Mouse (Mus musculus) liver, embryonic 14.5 days (tissue): ENCODE measurements around the gene Cdk19. TPM values are rescaled to one million over a fixed set of nuclear protein-coding genes. Genes with fewer than 3 reads are reported as not detected.
"Not testable (repeated sequence)": the region's sequence is repeated elsewhere in the genome, so short reads cannot be mapped to it uniquely, and the experiment has no call there.

Experiments
- ATAC-seq: fragments of 200-750 bp; cut with Nextera tagmentation; 2 replicates; pipeline ENCODE4 v1.8.0; 2017; ENCODE audit warnings: moderate number of reproducible peaks, mild to moderate bottlenecking, moderate library complexity; ENCODE audit not compliant: insufficient read depth
- DNase-seq, 3 experiments: peaks; one replicate each; pipeline ENCODE4 v3.0.0-alpha.2; 2012 to 2013; ENCODE audit warnings: low read depth in 3 of 3, low spot score in 3 of 3
- H3K27ac ChIP-seq: fragments of 300-500 bp; sonication (generic); 2 replicates; pipeline ENCODE4 v1.5.1; 2014; ENCODE audit warnings: moderate library complexity, mild to moderate bottlenecking, control low read depth, inconsistent platforms
- H3K27me3 ChIP-seq: fragments of 300-500 bp; sonication (generic); 2 replicates; pipeline ENCODE4 v1.6.1; 2014; ENCODE audit warnings: mild to moderate bottlenecking, low read length, moderate library complexity; ENCODE audit not compliant: control insufficient read depth, insufficient read depth
- H3K36me3 ChIP-seq: fragments of 300-500 bp; sonication (generic); replicated peaks from 2 replicates; pipeline ENCODE4 v1.6.1; 2014; ENCODE audit warnings: low read depth; ENCODE audit not compliant: control insufficient read depth, insufficient read depth
- H3K4me1 ChIP-seq, 2 experiments: fragments of 200-500 bp in 1 of 2; fragments of 300-500 bp in 1 of 2; sonication (generic) in 1 of 2; replicated peaks; 2 replicates each; pipeline ENCODE4 v1.6.1; 2012 to 2014; ENCODE audit warnings: antibody characterized with exemption in 1 of 2, inconsistent platforms in 1 of 2, low read length in 1 of 2; ENCODE audit not compliant: control insufficient read depth in 2 of 2, insufficient read depth in 2 of 2
- H3K4me2 ChIP-seq: fragments of 300-500 bp; sonication (generic); 2 replicates; pipeline ENCODE4 v1.6.1; 2014; ENCODE audit warnings: low read depth, mild to moderate bottlenecking, control low read depth, moderate library complexity
- H3K4me3 ChIP-seq, 2 experiments: fragments of 200-500 bp in 1 of 2; fragments of 300-500 bp in 1 of 2; sonication (generic) in 1 of 2; 2 replicates each; pipeline ENCODE4 v1.5.1; 2012 to 2014; ENCODE audit warnings: low read depth in 2 of 2, low read length in 2 of 2, mild to moderate bottlenecking in 2 of 2, control low read depth in 1 of 2, inconsistent platforms in 1 of 2, moderate library complexity in 1 of 2; ENCODE audit not compliant: insufficient read depth in 1 of 2
- H3K9ac ChIP-seq: fragments of 300-500 bp; sonication (generic); replicated peaks from 2 replicates; pipeline ENCODE4 v1.6.1; 2014; ENCODE audit warnings: mild to moderate bottlenecking, control low read depth, moderate library complexity
- H3K9me3 ChIP-seq: fragments of 300-500 bp; sonication (generic); 2 replicates; pipeline ENCODE4 v1.6.1; 2016; ENCODE audit warnings: low read length, mixed read lengths; ENCODE audit not compliant: control insufficient read depth
- CTCF ChIP-seq: IDR thresholded peaks from 2 replicates; pipeline ENCODE4 v1.5.1; 2016; ENCODE audit warnings: antibody characterized with exemption, low read depth, control low read depth
- EP300 ChIP-seq: IDR thresholded peaks from 2 replicates; pipeline ENCODE4 v1.6.1; 2016; ENCODE audit warnings: antibody characterized with exemption, low read depth
- WGBS: fragments of 180-500 bp; shearing (Covaris S2); extraction: QIAGEN DNeasy Blood & Tissue Kit; methylation state at CpG from one replicate; pipeline ENCODE4 v1.1.7; 2014; ENCODE audit not compliant: insufficient replicate concordance; 5-methylcytosine and 5-hydroxymethylcytosine counted together
- polyA plus RNA-seq, 2 experiments: library from polyadenylated mRNA; depleted of rRNA in 1 of 2; stranded (reverse) in 1 of 2; unstranded in 1 of 2; fragments of >200 nt; fragmentation: Nextera tagmentation in 1 of 2; extraction: Ambion mirVana in 1 of 2; gene quantifications; 2 replicates each; pipeline versions ENCODE4 v1.2.1 to v1.2.3; 2012 to 2014

Cdk19 gene
- polyA plus RNA-seq, 2 experiments = 3.1 TPM

DNA sequence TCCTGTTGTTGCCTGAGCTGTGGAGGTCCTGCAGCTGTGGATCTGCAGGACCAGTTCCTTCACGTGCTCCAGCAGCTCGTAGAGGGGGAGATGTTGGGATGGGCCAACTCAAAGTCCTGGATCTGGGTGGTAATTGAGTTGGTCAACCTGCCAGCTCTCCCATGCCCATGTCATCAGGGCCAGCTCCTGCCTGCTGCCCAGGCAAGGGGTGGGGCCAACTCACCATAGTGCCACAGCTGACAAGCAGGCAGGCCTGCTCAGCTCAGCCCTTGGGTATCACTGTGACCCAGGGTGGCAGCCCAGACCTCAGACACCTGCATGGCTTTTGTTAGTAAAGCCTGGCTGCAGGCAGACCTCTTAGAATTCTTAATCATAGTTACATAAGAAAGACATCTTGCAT, 81.3 kb downstream of the Cdk19 start:
- 72% methylated on average over 2 of the region's 2 CpGs for WGBS
- DNase-seq (no peak), ATAC-seq (no peak)
- Histone ChIP-seq H3K9me3 (no peaks in the 10 kb centered on the region), H3K4me1 (no peaks in the 10 kb centered on the region; a peak in 2 of 4 replicates), H3K9ac (no peak overlapping the region), H3K27ac (no peak overlapping the region), H3K27me3 (no peaks in the 10 kb centered on the region), H3K36me3 (no peaks in the 10 kb centered on the region), H3K4me2 (no peak overlapping the region), H3K4me3 (no peak overlapping the region)
- TF ChIP-seq CTCF = no peak
- TF ChIP-seq EP300 = no peak

DNA sequence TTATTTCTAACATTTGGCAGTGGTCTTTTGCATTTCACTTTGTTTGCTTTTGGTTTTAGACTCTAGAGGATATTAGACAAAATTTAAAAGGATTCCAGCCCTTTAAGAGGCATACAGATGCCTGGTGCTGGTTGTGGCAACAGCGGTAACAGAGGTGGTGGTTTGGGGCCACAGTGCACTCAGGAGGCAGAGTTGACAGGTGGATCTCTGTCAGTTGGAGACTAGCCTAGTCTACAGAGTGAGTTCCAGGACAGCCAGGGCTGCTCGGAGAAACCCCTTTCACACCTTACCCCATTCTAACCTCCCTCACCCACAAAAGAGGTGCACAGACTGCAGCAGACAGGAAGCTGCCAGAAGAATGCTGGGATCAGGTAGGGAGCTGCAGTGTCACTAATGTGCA, 82.4 kb downstream of the Cdk19 start:
- TF ChIP-seq CTCF (no peak), EP300 (no peak)
- Histone ChIP-seq H3K4me1 (no peaks in the 10 kb centered on the region; a peak in 2 of 4 replicates), H3K27me3 (no peaks in the 10 kb centered on the region), H3K9me3 (no peaks in the 10 kb centered on the region), H3K4me3 (no peak overlapping the region), H3K9ac (no peak overlapping the region), H3K27ac (no peak overlapping the region), H3K4me2 (no peak overlapping the region), H3K36me3 (no peaks in the 10 kb centered on the region)
- WGBS = 52% methylated on average over 2 of the region's 2 CpGs
- no peak for ATAC-seq
- DNase-seq = no peak

DNA sequence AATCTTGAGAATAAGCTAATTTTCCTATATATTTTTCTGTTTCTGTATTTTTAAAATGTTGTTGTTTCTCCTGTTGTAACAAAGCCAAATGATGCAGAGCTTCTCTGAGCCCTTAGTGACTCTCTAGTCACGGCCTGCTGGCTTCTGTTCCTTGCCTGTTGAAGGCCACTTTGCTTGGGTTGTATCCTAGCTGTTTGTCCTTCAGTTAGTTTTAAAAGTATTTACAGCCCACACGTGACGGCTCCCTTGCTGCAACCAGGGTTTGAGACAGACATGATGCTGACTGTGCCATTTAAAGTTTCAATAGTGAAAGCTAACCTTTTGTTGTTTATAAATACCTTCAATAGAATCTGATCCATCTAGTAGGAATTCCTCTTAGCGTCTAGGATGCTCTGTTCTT, 83.3 kb downstream of the Cdk19 start:
- ATAC-seq (no peak), DNase-seq (no peak)
- 55% methylated on average over 4 of the region's 4 CpGs for WGBS
- no peaks in the 10 kb centered on the region for H3K36me3 ChIP-seq
- H3K4me3 ChIP-seq = no peak overlapping the region
- H3K27me3 ChIP-seq = no peaks in the 10 kb centered on the region
- no peak overlapping the region for H3K9ac ChIP-seq
- H3K4me1 ChIP-seq = no peaks in the 10 kb centered on the region; a peak in 2 of 4 replicates
- H3K27ac ChIP-seq = no peak overlapping the region
- H3K4me2 ChIP-seq = no peak overlapping the region
- H3K9me3 ChIP-seq = no peaks in the 10 kb centered on the region
- TF ChIP-seq CTCF = no peak
- no peak for TF ChIP-seq EP300

DNA sequence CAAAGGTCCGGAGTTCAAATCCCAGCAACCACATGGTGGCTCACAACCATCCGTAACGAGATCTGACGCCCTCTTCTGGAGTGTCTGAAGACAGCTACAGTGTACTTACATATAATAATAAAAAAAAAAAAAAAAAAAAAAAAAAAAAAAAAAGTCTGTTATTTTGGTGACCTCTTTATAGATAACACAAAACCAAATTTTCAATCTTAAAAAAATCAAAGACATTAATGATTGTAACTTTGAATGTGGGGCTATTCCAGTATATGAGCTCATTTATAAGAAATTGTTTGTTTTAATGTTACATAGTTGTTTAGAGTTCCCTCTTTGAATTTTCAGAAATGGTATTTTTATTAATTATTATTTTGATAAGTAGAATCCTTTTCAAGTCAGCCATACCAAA, 85.1 kb downstream of the Cdk19 start:
- DNase-seq, H3K27me3 ChIP-seq, H3K36me3 ChIP-seq, H3K4me1 ChIP-seq, H3K9me3 ChIP-seq, H3K4me3 ChIP-seq, H3K9ac ChIP-seq, ATAC-seq, H3K4me2 ChIP-seq, H3K27ac ChIP-seq: not testable (repeated sequence)
- WGBS = 83% methylated on average over 3 of the region's 4 CpGs

DNA sequence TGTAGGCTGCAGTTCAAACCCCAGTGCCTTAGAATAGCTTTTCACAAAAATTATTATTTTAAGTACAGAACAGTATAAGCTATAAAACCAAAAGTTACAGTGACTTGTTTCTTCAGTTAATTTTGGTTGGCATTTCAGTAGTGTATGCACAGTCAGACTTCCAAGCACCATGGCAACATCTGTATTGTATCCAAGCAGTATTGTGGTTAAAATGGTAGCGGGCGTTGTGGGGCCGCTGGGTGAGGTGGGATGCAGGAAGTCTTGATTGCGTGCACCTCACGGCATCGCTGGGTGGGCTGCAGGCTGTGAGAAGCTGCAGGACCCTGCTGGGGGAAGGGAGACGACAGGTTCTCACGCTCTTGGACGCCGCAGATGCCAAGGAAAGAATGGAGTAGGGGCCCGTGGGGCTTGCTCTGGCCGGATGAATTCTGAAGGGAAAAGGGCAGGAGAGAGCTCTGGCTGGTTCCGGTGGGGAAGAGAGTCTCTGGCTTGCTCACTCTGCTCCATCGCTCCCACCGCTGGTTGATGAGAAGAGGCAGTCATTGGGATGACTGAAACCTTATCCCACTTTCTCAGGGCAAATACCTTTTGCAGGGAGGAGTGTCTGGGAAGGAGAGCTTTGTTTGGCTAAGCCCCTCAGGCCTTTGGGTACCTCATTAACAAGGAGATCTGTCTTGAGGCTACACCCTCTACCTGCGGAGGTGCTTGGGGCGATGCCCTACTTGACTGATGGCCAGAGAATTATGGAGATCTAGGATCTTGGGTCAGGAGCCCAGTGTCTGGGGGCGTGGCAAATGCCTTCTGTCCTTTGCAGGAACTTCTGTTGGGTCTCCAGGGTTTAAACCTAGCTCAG, 86.1 kb downstream of the Cdk19 start:
- ATAC-seq (no peak), DNase-seq (no peak)
- Histone ChIP-seq H3K4me3 (no peak overlapping the region), H3K27me3 (no peaks in the 10 kb centered on the region), H3K4me2 (no peak overlapping the region), H3K9me3 (no peaks in the 10 kb centered on the region), H3K36me3 (no peaks in the 10 kb centered on the region), H3K4me1 (no peaks in the 10 kb centered on the region; a peak in 2 of 4 replicates), H3K9ac (no peak overlapping the region), H3K27ac (no peak overlapping the region)
- WGBS = 33% methylated on average over 18 of the region's 18 CpGs
- TF ChIP-seq EP300 = no peak
- TF ChIP-seq CTCF = no peak
